Mouse (Mus musculus) embryo, embryonic 10.5 days (tissue): ENCODE results near the gene Pcbp3.
"Not testable (repeated sequence)": the region's sequence is repeated elsewhere in the genome, so short reads cannot be mapped to it uniquely, and the experiment has no call there.

ENCODE experiments used
- DNase-seq: peaks from one replicate; pipeline ENCODE4 v3.0.0-alpha.2; 2015; ENCODE audit warnings: low spot score

The Pcbp3 gene

GRCm38 (mm10) chr10:76961790-76962489 lies at the start of gene Pcbp3:
Gene Pcbp3 (minus strand): TSS chr10:76961887.
- DNase-seq = peak; percentile 99

GRCm38 (mm10) chr10:77008698-77009097 lies 47.0 kb upstream of the Pcbp3 start:
- no peak for DNase-seq

GRCm38 (mm10) chr10:77008109-77008561 lies 46.4 kb upstream of the Pcbp3 start:
- DNase-seq = peak; percentile 52

- DNase-seq = peak; percentile 78
These were observed 45.9 kb upstream of the Pcbp3 start for GRCm38 (mm10) chr10:77007433-77008108.

GRCm38 (mm10) chr10:77004936-77005335 lies 43.2 kb upstream of the Pcbp3 start:
- peak; percentile 67 for DNase-seq

- no peak for DNase-seq
These were observed 36.2 kb upstream of the Pcbp3 start for GRCm38 (mm10) chr10:76997759-76998513.

GRCm38 (mm10) chr10:76992456-76992855 lies 30.8 kb upstream of the Pcbp3 start:
- no peak for DNase-seq

GRCm38 (mm10) chr10:76988586-76988985 lies 26.9 kb upstream of the Pcbp3 start:
- DNase-seq = no peak

- DNase-seq = peak; percentile 61
These were observed 16.4 kb upstream of the Pcbp3 start for GRCm38 (mm10) chr10:76978042-76978441.

- DNase-seq = peak; percentile 46
These were observed 15.0 kb upstream of the Pcbp3 start for GRCm38 (mm10) chr10:76976699-76977098.

GRCm38 (mm10) chr10:76973797-76974436 lies 12.2 kb upstream of the Pcbp3 start:
- DNase-seq = peak; percentile 22

GRCm38 (mm10) chr10:76972318-76972717 lies 10.6 kb upstream of the Pcbp3 start:
- DNase-seq = not testable (repeated sequence)

- DNase-seq = no peak
These were observed 9.3 kb upstream of the Pcbp3 start for GRCm38 (mm10) chr10:76970974-76971373.

- DNase-seq = peak; percentile 74
These were observed 2.7 kb upstream of the Pcbp3 start for GRCm38 (mm10) chr10:76964436-76964835.

GRCm38 (mm10) chr10:76963997-76964396 lies 2.3 kb upstream of the Pcbp3 start:
- peak; percentile 77 for DNase-seq

- no peak for DNase-seq
These were observed 531 bp downstream of the Pcbp3 start for GRCm38 (mm10) chr10:76961156-76961555.

GRCm38 (mm10) chr10:76958201-76958600 lies 3.5 kb downstream of the Pcbp3 start:
- peak; percentile 65 for DNase-seq

- DNase-seq = peak; percentile 26
These were observed 5.5 kb downstream of the Pcbp3 start for GRCm38 (mm10) chr10:76956200-76956599.

GRCm38 (mm10) chr10:76941038-76941437 lies 20.6 kb downstream of the Pcbp3 start:
- no peak for DNase-seq

GRCm38 (mm10) chr10:76936827-76937226 lies 24.9 kb downstream of the Pcbp3 start:
- DNase-seq = no peak

- DNase-seq = no peak
These were observed 26.9 kb downstream of the Pcbp3 start for GRCm38 (mm10) chr10:76934805-76935204.

- no peak for DNase-seq
These were observed 29.9 kb downstream of the Pcbp3 start for GRCm38 (mm10) chr10:76931794-76932193.
